Mouse (Mus musculus): ENCODE results near the gene Gna15.

DNA sequence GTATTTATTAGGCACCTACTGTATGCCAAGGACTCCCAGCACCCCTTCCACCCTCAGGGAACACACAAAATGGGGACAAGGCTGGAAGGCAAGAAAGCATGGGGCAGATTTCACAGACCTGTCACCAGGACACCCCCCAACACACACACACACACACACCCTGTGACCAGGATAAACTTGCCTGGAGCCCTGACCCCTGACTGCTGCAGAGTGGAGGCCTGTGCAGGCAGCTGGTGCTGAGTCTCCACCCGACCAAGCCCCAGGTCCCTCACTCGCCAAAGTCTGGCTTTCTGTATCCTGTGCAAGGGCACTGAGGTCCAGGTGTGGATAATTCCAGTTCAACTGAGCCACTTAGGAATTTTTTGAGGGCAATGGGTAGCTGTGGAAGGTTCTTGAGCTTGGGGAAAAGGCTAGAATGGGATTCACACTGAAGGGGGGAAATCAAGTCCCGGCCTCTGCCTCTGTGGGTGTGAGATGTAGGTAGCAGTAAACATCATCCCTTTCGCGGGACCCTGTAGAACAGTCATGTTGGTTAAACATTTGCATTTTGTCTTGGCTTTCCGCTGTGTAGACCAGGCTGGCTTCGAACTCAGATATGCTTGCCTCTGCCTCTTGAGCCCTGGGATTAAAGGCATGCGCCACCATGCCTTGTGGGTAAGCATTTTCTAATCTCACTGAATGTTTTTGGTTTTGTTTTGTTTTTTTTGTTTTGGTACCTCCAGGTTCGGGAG lies 45.6 kb upstream of the Gna15 start:
- TF ChIP-seq POLR2A (IDR thresholded peaks at IDR 0.05; ENCODE audit: borderline replicate concordance, control insufficient read depth, low read depth, low read length), result no peak
- TF ChIP-seq CTCF (IDR thresholded peaks at IDR 0.05; ENCODE audit: control insufficient read depth, insufficient read depth, low read length), result no peak

Data from bone marrow, adult 2 months (tissue).